Mouse (Mus musculus) MEL-GATA-1-ER (cell line): ENCODE data around the gene Asb15.

Source experiments
- DNase-seq: peaks from one replicate; pipeline ENCODE4 v3.0.0-alpha.2; 2012; ENCODE audit warnings: low read depth; ENCODE audit errors: extremely low read depth

Asb15 gene

DNA sequence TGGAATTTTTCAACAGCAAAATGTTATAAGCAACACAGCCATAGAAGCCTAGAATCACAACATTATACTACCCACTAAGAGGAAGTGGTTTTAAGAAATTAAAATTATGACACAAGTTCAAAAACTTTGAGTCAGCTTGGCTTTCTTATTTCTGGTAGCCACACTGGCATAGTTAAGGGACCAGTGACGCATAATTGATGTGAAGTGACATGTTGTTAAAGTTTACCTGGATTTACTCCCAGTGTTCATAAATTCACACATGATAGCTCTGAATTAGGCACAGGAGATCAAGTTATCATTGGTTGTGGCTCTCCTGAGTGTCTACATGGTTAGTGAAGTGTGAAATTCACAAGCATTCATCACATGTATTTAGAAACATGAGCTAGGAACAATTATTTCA, 36.9 kb downstream of the Asb15 start:
- DNase-seq, result no peak

- no peak for DNase-seq
Measured at GRCm38 (mm10) chr6:24568963-24569362, 41.0 kb downstream of the Asb15 start.

DNA sequence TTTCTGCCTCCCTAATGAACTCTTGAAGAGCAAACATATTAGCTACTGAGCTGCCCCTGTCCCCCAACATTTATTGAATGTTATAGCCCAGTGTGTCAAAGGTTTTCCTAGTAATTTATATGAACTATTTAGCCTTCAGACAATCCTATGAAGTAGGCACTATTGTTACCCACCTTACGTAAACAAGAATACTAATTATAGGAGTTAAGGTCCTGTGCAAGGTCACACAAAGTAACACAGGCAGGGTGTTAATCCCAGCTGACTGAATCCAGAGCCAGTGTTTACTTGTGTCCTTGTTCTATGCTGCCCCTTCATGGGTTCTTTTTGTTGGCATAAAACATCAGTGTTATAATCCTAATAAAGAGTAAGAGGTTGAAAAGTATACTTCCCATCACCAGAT, 41.8 kb downstream of the Asb15 start:
- no peak for DNase-seq

DNA sequence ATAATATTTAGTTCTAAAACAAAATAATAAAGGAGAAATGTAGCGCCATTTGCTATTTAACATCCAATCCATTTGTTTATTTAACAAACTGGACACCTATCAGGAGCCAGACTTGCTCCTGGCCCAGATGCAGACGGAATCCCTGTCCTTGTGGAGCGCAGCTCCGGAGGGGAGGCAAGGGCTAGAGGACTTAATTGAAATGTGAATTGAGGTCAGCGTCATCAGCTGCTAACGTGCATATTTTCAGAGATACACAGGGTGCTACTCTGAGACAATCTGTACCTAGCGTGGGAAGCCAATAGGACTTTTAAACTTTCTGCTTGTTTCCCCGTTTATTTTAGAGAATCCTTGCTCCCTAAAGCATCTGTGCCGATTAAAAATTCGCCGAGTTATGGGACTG, 42.3 kb downstream of the Asb15 start:
- DNase-seq, result no peak

GRCm38 (mm10) chr6:24571126-24571525, 43.2 kb downstream of the Asb15 start:
- no peak for DNase-seq

DNA sequence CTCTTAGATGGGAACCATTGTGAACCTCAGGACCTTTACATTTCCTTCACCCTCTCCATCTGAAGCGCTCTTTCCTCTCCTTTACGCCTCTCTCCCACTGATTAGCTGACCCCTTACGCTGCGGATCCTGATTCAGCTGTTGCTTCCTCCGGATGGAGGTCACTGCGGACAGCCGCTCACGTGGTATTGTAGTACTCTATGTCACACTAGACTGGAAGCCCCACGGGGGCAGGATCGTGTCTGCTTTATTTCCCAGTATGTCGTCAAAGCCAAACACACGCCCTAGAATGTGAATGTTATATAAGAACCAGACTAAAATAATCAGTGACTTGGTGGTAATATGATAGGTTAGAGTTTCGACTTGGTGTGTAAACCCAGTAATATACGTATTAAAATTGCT, 44.5 kb downstream of the Asb15 start:
- no peak for DNase-seq

- no peak for DNase-seq
Measured at GRCm38 (mm10) chr6:24573319-24573718, 45.4 kb downstream of the Asb15 start.

GRCm38 (mm10) chr6:24583456-24583855, 55.5 kb downstream of the Asb15 start:
- DNase-seq, result no peak

- no peak for DNase-seq
Measured at GRCm38 (mm10) chr6:24585431-24586310, 57.7 kb downstream of the Asb15 start.

- DNase-seq, result no peak
Measured at GRCm38 (mm10) chr6:24586885-24587284, 58.9 kb downstream of the Asb15 start.

GRCm38 (mm10) chr6:24590282-24590681, 62.3 kb downstream of the Asb15 start:
- no peak for DNase-seq

GRCm38 (mm10) chr6:24591525-24592218, 63.7 kb downstream of the Asb15 start:
- no peak for DNase-seq

DNA sequence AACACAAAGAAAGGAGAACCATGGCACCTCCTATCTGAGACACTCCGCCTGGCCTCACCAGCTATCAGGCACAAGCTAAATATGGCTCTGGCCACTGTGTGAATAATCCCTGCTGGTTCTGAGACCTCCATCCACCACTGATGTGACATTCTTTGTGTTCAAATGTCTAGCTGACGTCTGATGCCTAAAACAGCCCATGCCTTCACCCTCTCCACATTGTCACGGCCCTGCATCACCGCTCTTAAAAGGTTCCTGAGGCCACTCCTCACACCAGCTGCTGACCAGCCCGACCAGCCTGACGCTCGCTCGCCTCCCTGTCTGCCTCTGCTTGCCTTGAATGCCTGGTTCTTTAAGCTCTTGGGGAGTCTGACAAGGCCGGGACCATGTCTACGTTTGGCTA, 69.6 kb downstream of the Asb15 start, which contains the start of gene Lmod2:
TSS of gene Lmod2 (plus strand) at position 263 of the 400 bp plus-strand sequence.
- DNase-seq, result no peak

DNA sequence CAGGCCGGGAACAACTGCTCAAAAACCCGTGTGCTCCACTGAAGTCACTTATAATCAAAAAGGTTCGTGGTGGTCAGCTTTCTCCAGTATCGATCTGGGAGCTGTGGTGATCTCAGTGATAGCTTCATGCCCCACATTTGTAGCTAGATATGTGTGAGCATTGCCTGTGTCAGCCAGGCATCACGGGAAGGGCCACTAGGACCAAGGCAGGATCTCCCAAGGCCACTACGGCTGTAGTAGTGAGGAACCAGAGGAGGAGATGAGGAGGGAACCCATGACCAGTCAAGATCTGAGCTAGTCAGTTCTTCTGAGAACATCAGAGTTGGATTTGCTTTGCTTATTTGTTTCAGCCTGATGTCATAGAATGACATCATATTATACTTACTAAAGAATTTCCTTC, 71.2 kb downstream of the Asb15 start:
- DNase-seq, result no peak

DNA sequence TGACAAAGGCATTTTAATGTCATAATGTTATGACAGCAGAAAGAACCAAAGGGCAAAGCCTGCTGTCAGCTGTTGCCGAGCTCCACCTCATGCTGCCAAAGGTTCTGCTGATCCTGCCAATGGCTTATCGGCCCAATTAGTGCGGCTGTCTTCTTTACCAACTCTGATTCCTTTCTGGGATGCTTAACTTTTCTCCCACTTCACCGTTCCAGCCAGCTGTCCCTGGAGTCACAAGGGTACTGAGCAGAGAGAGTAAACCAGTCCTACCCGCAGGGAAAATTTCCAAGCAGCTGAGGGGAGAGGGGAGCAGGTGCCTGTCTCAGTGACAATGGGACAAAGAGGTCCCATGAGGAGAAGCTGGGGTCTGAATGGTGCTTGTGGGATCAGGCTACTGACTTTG, 71.7 kb downstream of the Asb15 start:
- DNase-seq, result no peak

DNA sequence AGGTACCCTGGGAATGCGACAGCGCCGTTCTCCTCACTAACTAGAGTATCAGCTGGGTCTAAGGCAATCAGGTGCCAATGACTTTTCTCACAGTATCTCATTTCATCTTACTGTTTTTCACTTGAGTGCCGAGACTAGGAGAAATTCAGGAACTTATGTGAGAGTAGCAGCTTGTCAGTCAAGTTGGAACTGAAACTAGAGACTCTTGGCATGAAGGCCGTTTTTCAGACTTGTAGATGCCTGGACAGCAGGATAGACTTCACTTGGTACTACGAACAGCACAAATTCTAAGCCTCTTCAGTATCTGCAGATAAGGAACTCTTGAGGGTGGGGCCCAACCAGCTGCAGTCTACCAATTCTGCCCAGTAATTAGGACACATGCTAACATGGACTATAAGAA, 72.2 kb downstream of the Asb15 start:
- DNase-seq, result no peak

- DNase-seq, result no peak
Measured at GRCm38 (mm10) chr6:24600726-24601125, 72.8 kb downstream of the Asb15 start.

DNA sequence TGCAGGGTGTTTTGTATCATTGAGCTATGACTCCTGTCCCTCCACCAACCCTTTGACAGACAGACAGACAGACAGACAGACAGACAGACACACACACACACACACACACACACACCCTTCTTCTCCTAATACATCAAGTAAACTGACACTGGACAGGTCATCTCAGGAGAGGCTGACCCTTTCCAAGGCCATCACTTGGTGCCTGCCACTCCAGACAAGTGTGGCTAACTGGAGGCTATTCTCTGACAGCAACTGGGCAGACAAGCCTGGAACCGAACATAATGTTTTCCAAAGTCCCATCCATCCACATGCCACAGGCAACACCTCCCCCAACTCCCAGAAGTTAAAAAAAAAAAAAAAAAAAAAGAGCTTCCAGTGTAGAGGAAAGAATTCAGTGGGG, 73.7 kb downstream of the Asb15 start:
- DNase-seq, result no peak

- no peak for DNase-seq
Measured at GRCm38 (mm10) chr6:24602351-24602750, 74.4 kb downstream of the Asb15 start.

DNA sequence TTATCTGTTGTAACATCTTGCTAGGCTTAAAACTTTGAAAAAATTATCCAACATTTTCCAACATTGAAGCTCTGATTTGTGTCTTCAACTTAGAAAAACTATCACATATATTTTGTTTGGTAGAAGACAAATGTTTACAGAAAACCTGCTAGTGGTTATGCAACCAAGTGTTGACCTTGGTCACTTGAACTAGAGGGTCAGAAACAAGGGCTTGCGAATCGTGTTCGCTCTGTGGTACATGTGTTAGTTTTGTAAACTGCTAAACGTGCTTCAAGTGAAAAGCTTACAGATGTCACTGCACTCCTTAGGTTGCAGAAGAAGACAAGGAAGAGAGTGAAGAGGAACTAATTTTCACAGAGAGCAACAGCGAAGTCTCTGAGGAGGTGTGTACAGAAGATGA, 75.0 kb downstream of the Asb15 start:
- DNase-seq, result no peak

DNA sequence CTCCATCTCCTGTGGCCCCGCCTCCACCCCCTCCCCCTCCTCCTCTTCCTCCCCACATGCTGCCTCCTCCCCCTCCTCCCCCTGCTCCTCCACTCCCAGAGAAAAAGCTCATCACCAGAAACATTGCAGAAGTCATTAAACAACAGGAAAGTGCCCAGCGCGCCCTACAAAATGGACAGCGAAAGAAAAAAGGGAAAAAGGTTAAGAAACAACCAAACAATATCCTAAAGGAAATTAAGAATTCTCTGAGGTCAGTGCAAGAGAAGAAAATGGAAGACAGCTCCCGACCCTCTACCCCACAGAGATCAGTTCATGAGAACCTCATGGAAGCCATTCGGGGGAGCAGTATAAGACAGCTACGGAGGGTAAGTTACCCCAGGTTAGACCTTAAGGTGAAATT, 76.3 kb downstream of the Asb15 start:
- DNase-seq, result no peak

- DNase-seq, result no peak
Measured at GRCm38 (mm10) chr6:24605631-24606030, 77.7 kb downstream of the Asb15 start.

- DNase-seq, result no peak
Measured at GRCm38 (mm10) chr6:24606512-24606911, 78.6 kb downstream of the Asb15 start.
